Mouse (Mus musculus) myocyte (in vitro differentiated cells): Measurements from ENCODE around the gene Sptssb. TPM values are rescaled to one million over a fixed set of nuclear protein-coding genes. Genes with fewer than 3 reads are reported as not detected.

Experiments used
- H3K27me3 ChIP-seq: one replicate; pipeline ENCODE4 v1.6.1; 2011; ENCODE audit not compliant: control insufficient read depth, insufficient read depth, insufficient read length
- H3K36me3 ChIP-seq: one replicate; pipeline ENCODE4 v1.6.1; 2011; ENCODE audit not compliant: control insufficient read depth, insufficient read depth
- H3K4me2 ChIP-seq: one replicate; pipeline ENCODE4 v1.6.1; 2011; ENCODE audit warnings: low read depth, control low read depth
- H3K4me3 ChIP-seq: one replicate; pipeline ENCODE4 v1.5.1; 2011; ENCODE audit warnings: mild to moderate bottlenecking, control low read depth, moderate library complexity
- H3K79me2 ChIP-seq: one replicate; pipeline ENCODE4 v1.6.1; 2011; ENCODE audit not compliant: control insufficient read depth, insufficient read depth
- H3ac ChIP-seq: one replicate; pipeline ENCODE4 v1.6.1; 2011; ENCODE audit not compliant: control insufficient read depth, insufficient read length
- CEBPB ChIP-seq: IDR thresholded peaks from 2 replicates; pipeline ENCODE4 v1.6.1; 2011; ENCODE audit warnings: mild to moderate bottlenecking, moderate library complexity; ENCODE audit not compliant: poor library complexity, insufficient read depth, severe bottlenecking
- E2F4 ChIP-seq: IDR thresholded peaks from one replicate; pipeline ENCODE4 v1.6.1; 2011; ENCODE audit warnings: mild to moderate bottlenecking, control low read depth, moderate library complexity; ENCODE audit not compliant: insufficient read depth
- MAX ChIP-seq: IDR thresholded peaks from one replicate; pipeline ENCODE4 v1.6.1; 2011; ENCODE audit warnings: low read depth, mild to moderate bottlenecking, control low read depth
- MYOD1 ChIP-seq, 3 experiments: IDR thresholded peaks; one replicate each; pipeline ENCODE4 v1.6.1; 2011; ENCODE audit warnings: control low read depth in 2 of 3, low read depth in 2 of 3, mild to moderate bottlenecking in 2 of 3, moderate library complexity in 1 of 3; ENCODE audit not compliant: insufficient read length in 2 of 3, control insufficient read depth in 1 of 3
- MYOG ChIP-seq, 3 experiments: IDR thresholded peaks; one replicate each; pipeline ENCODE4 v1.6.1; 2011; ENCODE audit warnings: control low read depth in 2 of 3, low read depth in 2 of 3, mild to moderate bottlenecking in 2 of 3; ENCODE audit not compliant: insufficient read length in 2 of 3, control insufficient read depth in 1 of 3, insufficient read depth in 1 of 3
- POLR2A ChIP-seq: IDR thresholded peaks from one replicate; pipeline ENCODE4 v1.6.1; 2011; ENCODE audit warnings: low read depth, mild to moderate bottlenecking, control low read depth, moderate library complexity; ENCODE audit not compliant: insufficient read length
- POLR2AphosphoS2 ChIP-seq: IDR thresholded peaks from one replicate; pipeline ENCODE4 v1.6.1; 2011; ENCODE audit warnings: low read depth, control low read depth; ENCODE audit not compliant: insufficient read length
- REST ChIP-seq: IDR thresholded peaks from one replicate; pipeline ENCODE4 v1.6.1; 2011; ENCODE audit warnings: mild to moderate bottlenecking, control low read depth, moderate library complexity; ENCODE audit not compliant: insufficient read depth, insufficient read length
- SRF ChIP-seq: IDR thresholded peaks from one replicate; pipeline ENCODE4 v1.6.1; 2011; ENCODE audit warnings: low read depth; ENCODE audit not compliant: control insufficient read depth, insufficient read length
- TCF12 ChIP-seq: IDR thresholded peaks from one replicate; pipeline ENCODE4 v1.6.1; 2011; ENCODE audit warnings: mild to moderate bottlenecking, control low read depth; ENCODE audit not compliant: poor library complexity, insufficient read depth, severe bottlenecking
- TCF3 ChIP-seq: IDR thresholded peaks from one replicate; pipeline ENCODE4 v1.6.1; 2011; ENCODE audit warnings: low read depth, control low read depth; ENCODE audit not compliant: insufficient read length
- USF1 ChIP-seq: IDR thresholded peaks from one replicate; pipeline ENCODE4 v1.6.1; 2011; ENCODE audit warnings: low read depth, mild to moderate bottlenecking, control low read depth, moderate library complexity
- polyA plus RNA-seq: library from polyadenylated mRNA; unstranded; fragments of >200 nt; fragmentation: generic; extraction: Trizol; gene quantifications from one replicate; pipeline ENCODE4 v1.2.1, GENCODE M21; 2012; ENCODE audit warnings: missing spikeins

Sptssb gene
- polyA plus RNA-seq, 1 experiment, result not detected

- no peak overlapping the region for H3K4me2 ChIP-seq
- H3K79me2 ChIP-seq, result no peaks in the 10 kb centered on the region
- H3K27me3 ChIP-seq, result no peaks in the 10 kb centered on the region
- H3K4me3 ChIP-seq, result no peak overlapping the region
- H3ac ChIP-seq, result no peak overlapping the region
- TF ChIP-seq POLR2AphosphoS2, result no peak
- TF ChIP-seq E2F4, result no peak
- TF ChIP-seq CEBPB, result no peak
- no peak for TF ChIP-seq POLR2A
- no peak for TF ChIP-seq MYOD1 (IDR thresholded peaks at IDR 0.05; ENCODE audit: control insufficient read depth in 1 of 3, insufficient read length in 2 of 3, low read depth in 2 of 3)
- no peak for TF ChIP-seq TCF3
- TF ChIP-seq USF1, result no peak
- no peak for TF ChIP-seq MYOG (IDR thresholded peaks at IDR 0.05; ENCODE audit: control insufficient read depth in 1 of 3, insufficient read depth in 1 of 3, insufficient read length in 2 of 3, low read depth in 2 of 3)
- TF ChIP-seq REST, result no peak
- TF ChIP-seq MAX, result no peak
- H3K36me3 ChIP-seq, result no peaks in the 10 kb centered on the region
Measured at GRCm38 (mm10) chr3:69902382-69902781, 42.6 kb upstream of the Sptssb start.

- H3K27me3 ChIP-seq, result no peaks in the 10 kb centered on the region
- no peaks in the 10 kb centered on the region for H3K36me3 ChIP-seq
- H3K4me3 ChIP-seq, result no peak overlapping the region
- TF ChIP-seq POLR2AphosphoS2 (no peak), MYOG (IDR thresholded peaks at IDR 0.05; ENCODE audit: control insufficient read depth in 1 of 3, insufficient read depth in 1 of 3, insufficient read length in 2 of 3, low read depth in 2 of 3) (no peak), MAX (no peak), TCF3 (no peak), CEBPB (no peak), POLR2A (no peak), E2F4 (no peak), MYOD1 (IDR thresholded peaks at IDR 0.05; ENCODE audit: control insufficient read depth in 1 of 3, insufficient read length in 2 of 3, low read depth in 2 of 3) (no peak), REST (no peak), SRF (no peak), USF1 (no peak), TCF12 (no peak)
- H3ac ChIP-seq, result no peak overlapping the region
- no peaks in the 10 kb centered on the region for H3K79me2 ChIP-seq
- no peak overlapping the region for H3K4me2 ChIP-seq
Measured at GRCm38 (mm10) chr3:69901874-69902381, 42.2 kb upstream of the Sptssb start.

- H3K27me3 ChIP-seq, result no peaks in the 10 kb centered on the region
- no peaks in the 10 kb centered on the region for H3K79me2 ChIP-seq
- H3ac ChIP-seq, result no peak overlapping the region
- no peaks in the 10 kb centered on the region for H3K36me3 ChIP-seq
- TF ChIP-seq MYOD1 (IDR thresholded peaks at IDR 0.05; ENCODE audit: control insufficient read depth in 1 of 3, insufficient read length in 2 of 3, low read depth in 2 of 3) (no peak), TCF12 (no peak)
- H3K4me2 ChIP-seq, result no peak overlapping the region
- no peak overlapping the region for H3K4me3 ChIP-seq
Measured at GRCm38 (mm10) chr3:69900335-69900734, 40.6 kb upstream of the Sptssb start.

GRCm38 (mm10) chr3:69897917-69898594 is 38.3 kb upstream of the Sptssb start:
- H3K27me3 ChIP-seq, result no peaks in the 10 kb centered on the region
- H3ac ChIP-seq, result no peak overlapping the region
- TF ChIP-seq MYOG (IDR thresholded peaks at IDR 0.05; ENCODE audit: control insufficient read depth in 1 of 3, insufficient read depth in 1 of 3, insufficient read length in 2 of 3, low read depth in 2 of 3) (no peak), TCF12 (no peak), REST (no peak)
- no peaks in the 10 kb centered on the region for H3K79me2 ChIP-seq
- no peak overlapping the region for H3K4me3 ChIP-seq
- no peak overlapping the region for H3K4me2 ChIP-seq
- no peaks in the 10 kb centered on the region for H3K36me3 ChIP-seq

GRCm38 (mm10) chr3:69895516-69895915 is 35.8 kb upstream of the Sptssb start:
- H3K27me3 ChIP-seq, result no peaks in the 10 kb centered on the region
- no peak overlapping the region for H3K4me3 ChIP-seq
- no peak for TF ChIP-seq MAX
- no peak for TF ChIP-seq SRF
- no peak overlapping the region for H3K4me2 ChIP-seq
- no peaks in the 10 kb centered on the region for H3K36me3 ChIP-seq
- H3K79me2 ChIP-seq, result no peaks in the 10 kb centered on the region
- H3ac ChIP-seq, result no peak overlapping the region
